ENCODE assay signal across 8 mouse cellular contexts in the genomic region with DNA sequence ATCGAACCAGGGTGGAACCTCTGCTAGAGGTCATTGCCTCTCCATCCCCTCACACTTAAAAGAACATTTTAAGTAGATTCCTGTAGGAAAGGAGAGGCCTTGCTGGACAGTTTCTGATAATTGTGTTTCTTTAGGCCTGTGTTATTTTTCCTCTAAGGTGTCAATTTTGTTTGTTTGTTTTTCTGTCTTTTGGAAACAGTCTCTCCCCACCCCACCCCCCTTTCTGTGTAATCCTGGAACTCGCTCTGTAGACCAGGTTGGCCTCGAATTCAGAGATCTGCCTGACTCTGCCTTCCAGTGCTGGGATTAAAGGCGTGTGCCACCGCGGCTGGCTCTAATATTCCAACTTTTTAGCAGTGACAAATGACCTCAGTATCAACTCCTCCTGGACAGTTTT. TPM values are rescaled to one million over a fixed set of nuclear protein-coding genes. Genes with fewer than 3 reads are reported as not detected.
DNase-seq lines count a peak whose midpoint lies in the region; ATAC-seq and TF ChIP-seq lines count a peak whose summit lies in the region.

No protein-coding gene starts in this region.

- H3K36me3 ChIP-seq in liver, embryonic 12.5 days, result peaks cover 10% of the 10 kb centered on the region

- H3K27ac ChIP-seq in gastrocnemius, adult 2 months, result peak overlapping the region; percentile 73
- peak overlapping the region; percentile 92 for H3K27ac ChIP-seq in liver, embryonic 12.5 days

- peak overlapping the region; percentile 97 for H3K4me3 ChIP-seq in gastrocnemius, adult 2 months
- H3K4me3 ChIP-seq in liver, embryonic 12.5 days, result peak overlapping the region; percentile 87

- peaks cover 37% of the 10 kb centered on the region for H3K4me1 ChIP-seq in liver, embryonic 12.5 days

- H3K4me2 ChIP-seq in liver, embryonic 12.5 days, result peak overlapping the region; percentile 75

- H3K9me3 ChIP-seq in liver, embryonic 12.5 days (replicated peaks), result no peaks in the 10 kb centered on the region

- peak overlapping the region; percentile 79 for H3K9ac ChIP-seq in liver, embryonic 12.5 days

- no peak for TF ChIP-seq CTCF in gastrocnemius, adult 2 months (IDR thresholded peaks at IDR 0.05)

- no peak for ATAC-seq in liver, embryonic 12.5 days
- no peak for ATAC-seq in inflammation-experienced regulatory T-cells, adult 6 months

- no peak for DNase-seq in gastrocnemius, adult 2 months
- no peak for DNase-seq in gastrocnemius, adult 8-10 months (ENCODE audit: low spot score in 2 of 2)
- peak; percentile 21 for DNase-seq in thymus, postnatal 14 days
- no peak for DNase-seq in thymus, adult 18-20 months
- DNase-seq in frontal cortex, adult 2 months (ENCODE audit: extremely low spot score in 1 of 2, low spot score in 1 of 2), result no peak
- no peak for DNase-seq in left cerebral cortex, adult 18-20 months (ENCODE audit: low spot score in 2 of 2)

- intact Hi-C loops in gastrocnemius, adult 2 months (cut with DNase I), result loop anchor here (2.0 kb wide), 1 partner anchor 23 kb away; no protein-coding TSS in a partner anchor

- WGBS in liver, embryonic 12.5 days (ENCODE audit: insufficient replicate concordance), result 44% methylated on average over 6 of the region's 6 CpGs

- no peaks in the 10 kb centered on the region for H3K27me3 ChIP-seq in liver, embryonic 12.5 days (replicated peaks)

RNA-seq across cellular contexts. Expression of a gene that starts 0.8 kb away (rescaled TPM):
- 10 to 100 TPM; 76.4 to 89.9 TPM for total RNA-seq in gastrocnemius, adult 2 months (2021)
- total RNA-seq in gastrocnemius, adult 8-10 months (2022), result 100 to 1,000 TPM in 1 of 4 experiments, 10 to 100 TPM in 3; 76.8 to 106 (median 90.5) TPM
- polyA plus RNA-seq in liver, embryonic 12.5 days (2016; fragmentation: Nextera tagmentation; extraction: Ambion mirVana), result 185 and 198 TPM in 2 replicates
- polyA plus RNA-seq in inflammation-experienced regulatory T-cells, adult 6 months (2017; shearing (Covaris generic)), result 100 to 1,000 TPM; 164 to 282 (median 210) TPM
- polyA plus RNA-seq in frontal cortex, adult 2 months (2012; rRNA removed), result 117 and 123 TPM in 2 replicates
- 100 to 1,000 TPM in 1 of 2 experiments, 10 to 100 TPM in 1; 95.1 to 109 TPM for total RNA-seq in left cerebral cortex, adult 18-20 months (2021)

RNA-seq across cellular contexts. Expression of a gene that starts 23.8 kb away (rescaled TPM):
- total RNA-seq in gastrocnemius, adult 2 months (2021), result 100 to 1,000 TPM in 1 of 2 experiments, 10 to 100 TPM in 1; 81.2 to 115 TPM
- total RNA-seq in gastrocnemius, adult 8-10 months (2022), result 100 to 1,000 TPM in 1 of 4 experiments, 10 to 100 TPM in 3; 41.8 to 112 (median 61.1) TPM
- polyA plus RNA-seq in liver, embryonic 12.5 days (2016; fragmentation: Nextera tagmentation; extraction: Ambion mirVana), result 10.3 and 10.6 TPM in 2 replicates
- polyA plus RNA-seq in inflammation-experienced regulatory T-cells, adult 6 months (2017; shearing (Covaris generic)), result not detected
- polyA plus RNA-seq in frontal cortex, adult 2 months (2012; rRNA removed), result 12.8 and 14.6 TPM in 2 replicates
- 1 to 10 TPM; 6.0 to 7.8 TPM for total RNA-seq in left cerebral cortex, adult 18-20 months (2021)

RNA-seq across cellular contexts. Expression of a gene that starts 34.5 kb away (rescaled TPM):
- 10 to 100 TPM; 41.0 to 50.3 TPM for total RNA-seq in gastrocnemius, adult 2 months (2021)
- 10 to 100 TPM; 44.6 to 48.2 (median 47.8) TPM for total RNA-seq in gastrocnemius, adult 8-10 months (2022)
- polyA plus RNA-seq in liver, embryonic 12.5 days (2016; fragmentation: Nextera tagmentation; extraction: Ambion mirVana), result 16.5 and 19.0 TPM in 2 replicates
- polyA plus RNA-seq in inflammation-experienced regulatory T-cells, adult 6 months (2017; shearing (Covaris generic)), result 10 to 100 TPM; 17.9 to 46.2 (median 27.0) TPM
- polyA plus RNA-seq in frontal cortex, adult 2 months (2012; rRNA removed), result 70.6 and 75.5 TPM in 2 replicates
- total RNA-seq in left cerebral cortex, adult 18-20 months (2021), result 10 to 100 TPM; 62.7 to 64.4 TPM

RNA-seq across cellular contexts. Expression of a gene that starts 36.5 kb away (rescaled TPM):
- 1 to 10 TPM; 1.4 to 2.1 TPM for total RNA-seq in gastrocnemius, adult 2 months (2021)
- 1 to 10 TPM; 1.1 to 2.1 (median 1.5) TPM for total RNA-seq in gastrocnemius, adult 8-10 months (2022)
- 6.7 and 8.2 TPM in 2 replicates for polyA plus RNA-seq in liver, embryonic 12.5 days (2016; fragmentation: Nextera tagmentation; extraction: Ambion mirVana)
- polyA plus RNA-seq in inflammation-experienced regulatory T-cells, adult 6 months (2017; shearing (Covaris generic)), result 1 to 10 TPM in 1 of 3 experiments, under 1 TPM in 1, not detected in 1; 0.83 to 1.5 TPM
- polyA plus RNA-seq in frontal cortex, adult 2 months (2012; rRNA removed), result 15.0 and 16.2 TPM in 2 replicates
- total RNA-seq in left cerebral cortex, adult 18-20 months (2021), result 1 to 10 TPM; 3.6 to 6.3 TPM

RNA-seq across cellular contexts. Expression of a gene that starts 46.2 kb away (rescaled TPM):
- total RNA-seq in gastrocnemius, adult 2 months (2021), result 1 to 10 TPM; 2.7 to 9.3 TPM
- total RNA-seq in gastrocnemius, adult 8-10 months (2022), result 10 to 100 TPM in 3 of 4 experiments, 1 to 10 TPM in 1; 9.4 to 22.7 (median 15.7) TPM
- polyA plus RNA-seq in liver, embryonic 12.5 days (2016; fragmentation: Nextera tagmentation; extraction: Ambion mirVana), result 2.4 and 2.8 TPM in 2 replicates
- polyA plus RNA-seq in inflammation-experienced regulatory T-cells, adult 6 months (2017; shearing (Covaris generic)), result 10 to 100 TPM in 1 of 3 experiments, 1 to 10 TPM in 2; 2.3 to 11.8 (median 6.6) TPM
- 37.2 and 42.7 TPM in 2 replicates for polyA plus RNA-seq in frontal cortex, adult 2 months (2012; rRNA removed)
- total RNA-seq in left cerebral cortex, adult 18-20 months (2021), result 10 to 100 TPM; 10.0 to 17.0 TPM

Comparison
In these comparisons a context has a peak if more than half of its experiments do, and no peak if none do; other contexts are left out.
1. RNA of a gene that starts 23.8 kb away (total RNA-seq): 81.2 to 115 TPM in gastrocnemius, adult 2 months and 41.8 to 112 TPM in gastrocnemius, adult 8-10 months; 6.0 to 7.8 TPM in left cerebral cortex, adult 18-20 months; every median in the first group is over 4 times any median in the second.